Mouse (Mus musculus): ENCODE data around the gene Bola2.

DNA sequence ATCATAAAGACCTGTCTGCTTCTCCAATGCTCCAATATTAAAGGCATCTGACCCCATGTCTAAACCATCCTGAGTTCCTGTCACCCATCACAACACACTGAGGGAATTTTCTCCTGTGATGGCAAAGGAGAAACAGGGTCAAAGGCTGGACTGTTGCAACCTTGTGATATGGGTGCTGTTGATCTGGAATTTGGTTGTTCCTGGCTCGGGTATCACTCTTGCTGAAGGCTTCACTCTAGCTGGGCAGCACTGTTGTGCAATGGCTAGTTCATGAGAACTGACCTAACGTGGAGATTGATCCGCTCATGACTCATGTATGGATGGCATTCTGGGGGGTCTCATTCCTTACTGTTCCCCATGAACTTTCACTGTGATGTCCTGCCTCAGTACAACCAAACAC lies 6.2 kb upstream of the Bola2 start:
- no peak for TF ChIP-seq CTCF (conservative IDR thresholded peaks at IDR 0.05; ENCODE audit: insufficient read depth, insufficient read length, low read depth, low read length)
- no peak for TF ChIP-seq POLR2A (IDR thresholded peaks at IDR 0.05; ENCODE audit: low read depth, low read length)

Measured in kidney, adult 2 months (tissue).